Mouse (Mus musculus) MEL (cell line): ENCODE measurements around the gene Olfr1336. TPM values are rescaled to one million over a fixed set of nuclear protein-coding genes. Genes with fewer than 3 reads are reported as not detected.

Source experiments
- DNase-seq: peaks from one replicate; pipeline ENCODE4 v3.0.0; 2011; ENCODE audit warnings: low read depth, low spot score
- H3K27ac ChIP-seq: 2 replicates; pipeline ENCODE4 v1.5.1; 2012; ENCODE audit warnings: low read depth, mild to moderate bottlenecking, control low read depth, low read length, moderate library complexity; ENCODE audit not compliant: control insufficient read depth
- H3K27me3 ChIP-seq, 2 experiments: fragments of 150-350 bp in 1 of 2; sonication (generic) in 1 of 2; 2 replicates each; pipeline ENCODE4 v1.6.1; 2012; ENCODE audit warnings: low read length in 2 of 2, mild to moderate bottlenecking in 2 of 2, improper control_type of control experiment in 1 of 2, moderate library complexity in 1 of 2; ENCODE audit not compliant: insufficient read depth in 2 of 2, control insufficient read depth in 1 of 2
- H3K36me3 ChIP-seq, 2 experiments: 2 replicates each; pipeline ENCODE4 v1.6.1; 2012 to 2014; ENCODE audit warnings: low read length in 2 of 2, improper control_type of control experiment in 1 of 2, inconsistent platforms in 1 of 2, mild to moderate bottlenecking in 1 of 2; ENCODE audit not compliant: insufficient read depth in 2 of 2, control insufficient read depth in 1 of 2
- H3K4me1 ChIP-seq, 2 experiments: fragments of 150-350 bp in 1 of 2; sonication (generic) in 1 of 2; 2 replicates each; pipeline ENCODE4 v1.6.1; 2012; ENCODE audit warnings: low read length in 2 of 2, improper control_type of control experiment in 1 of 2, mild to moderate bottlenecking in 1 of 2; ENCODE audit not compliant: insufficient read depth in 2 of 2, control insufficient read depth in 1 of 2
- H3K4me3 ChIP-seq, 2 experiments: fragments of 150-350 bp in 1 of 2; sonication (generic) in 1 of 2; 2 replicates each; pipeline ENCODE4 v1.5.1; 2012; ENCODE audit warnings: low read depth in 2 of 2, low read length in 2 of 2, mild to moderate bottlenecking in 2 of 2, moderate library complexity in 2 of 2, control low read depth in 1 of 2, improper control_type of control experiment in 1 of 2; ENCODE audit not compliant: control insufficient read depth in 1 of 2, insufficient read depth in 1 of 2
- H3K79me2 ChIP-seq: 2 replicates; pipeline ENCODE4 v1.6.1; 2012; ENCODE audit warnings: mild to moderate bottlenecking, low read length, moderate library complexity; ENCODE audit not compliant: control insufficient read depth, poor library complexity, insufficient read depth
- H3K9ac ChIP-seq: 2 replicates; pipeline ENCODE4 v1.6.1; 2012; ENCODE audit warnings: low read depth, mild to moderate bottlenecking, control low read depth, low read length, moderate library complexity; ENCODE audit not compliant: control insufficient read depth, poor library complexity, severe bottlenecking
- H3K9me3 ChIP-seq: fragments of 150-350 bp; sonication (generic); replicated peaks from 2 replicates; pipeline ENCODE4 v1.6.1; 2012; ENCODE audit warnings: mild to moderate bottlenecking, low read length, improper control_type of control experiment, moderate library complexity; ENCODE audit not compliant: insufficient read depth
- BHLHE40 ChIP-seq: IDR thresholded peaks from 2 replicates; pipeline ENCODE4 v1.6.1; 2012; ENCODE audit warnings: low read depth, mild to moderate bottlenecking, inconsistent platforms, low read length, improper control_type of control experiment, borderline replicate concordance
- CHD2 ChIP-seq: IDR thresholded peaks from 2 replicates; pipeline ENCODE4 v1.6.1; 2011; ENCODE audit warnings: low read length, improper control_type of control experiment
- CTCF ChIP-seq, 3 experiments: IDR thresholded peaks in 2 of 3; conservative IDR thresholded peaks in 1 of 3; 2 replicates each; pipeline ENCODE4 v1.5.1; 2011 to 2012; ENCODE audit warnings: low read length in 3 of 3, low read depth in 2 of 3, mild to moderate bottlenecking in 2 of 3, improper control_type of control experiment in 1 of 3, inconsistent platforms in 1 of 3, mixed read lengths in 1 of 3, moderate library complexity in 1 of 3; ENCODE audit not compliant: control insufficient read depth in 1 of 3, insufficient read depth in 1 of 3, poor library complexity in 1 of 3, severe bottlenecking in 1 of 3
- E2F4 ChIP-seq: IDR thresholded peaks from 2 replicates; pipeline ENCODE4 v1.6.1; 2011; ENCODE audit warnings: low read depth, low read length, improper control_type of control experiment, borderline replicate concordance
- ELF1 ChIP-seq: IDR thresholded peaks from 2 replicates; pipeline ENCODE4 v1.6.1; 2014; ENCODE audit warnings: low read depth, mild to moderate bottlenecking, inconsistent platforms, low read length, improper control_type of control experiment, moderate library complexity
- EP300 ChIP-seq, 2 experiments: IDR thresholded peaks; 2 replicates each; pipeline ENCODE4 v1.6.1; 2011; ENCODE audit warnings: improper control_type of control experiment in 2 of 2, low read length in 2 of 2, low read depth in 1 of 2, mild to moderate bottlenecking in 1 of 2
- ETS1 ChIP-seq: IDR thresholded peaks from 2 replicates; pipeline ENCODE4 v1.6.1; 2012; ENCODE audit warnings: low read depth, mild to moderate bottlenecking, inconsistent platforms, low read length, improper control_type of control experiment, moderate library complexity
- GABPA ChIP-seq: IDR thresholded peaks from 2 replicates; pipeline ENCODE4 v1.6.1; 2012; ENCODE audit warnings: low read depth, mild to moderate bottlenecking, inconsistent platforms, low read length, improper control_type of control experiment, moderate library complexity
- HCFC1 ChIP-seq: IDR thresholded peaks from 2 replicates; pipeline ENCODE4 v1.6.1; 2012; ENCODE audit warnings: low read depth, mild to moderate bottlenecking, inconsistent platforms, low read length, improper control_type of control experiment, moderate library complexity
- JUND ChIP-seq: IDR thresholded peaks from 2 replicates; pipeline ENCODE4 v1.6.1; 2011; ENCODE audit warnings: low read depth, mild to moderate bottlenecking, improper control_type of control experiment, low read length
- MAFK ChIP-seq: IDR thresholded peaks from 2 replicates; pipeline ENCODE4 v1.6.1; 2011; ENCODE audit warnings: low read depth, mild to moderate bottlenecking, low read length, improper control_type of control experiment, borderline replicate concordance
- MAX ChIP-seq: IDR thresholded peaks from 2 replicates; pipeline ENCODE4 v1.6.1; 2011; ENCODE audit warnings: low read length, improper control_type of control experiment
- MXI1 ChIP-seq: IDR thresholded peaks from 2 replicates; pipeline ENCODE4 v1.6.1; 2011; ENCODE audit warnings: mild to moderate bottlenecking, low read depth, low read length, improper control_type of control experiment
- MYB ChIP-seq: IDR thresholded peaks from 2 replicates; pipeline ENCODE4 v1.6.1; 2011; ENCODE audit warnings: mild to moderate bottlenecking, low read depth, low read length, improper control_type of control experiment
- MYC ChIP-seq: IDR thresholded peaks from 2 replicates; pipeline ENCODE4 v1.6.1; 2011; ENCODE audit warnings: low read depth, mild to moderate bottlenecking, low read length, improper control_type of control experiment, moderate library complexity
- NELFE ChIP-seq: IDR thresholded peaks from 2 replicates; pipeline ENCODE4 v1.6.1; 2011; ENCODE audit warnings: low read depth, low read length, improper control_type of control experiment
- NRF1 ChIP-seq: IDR thresholded peaks from 2 replicates; pipeline ENCODE4 v1.6.1; 2014; ENCODE audit warnings: low read depth, mild to moderate bottlenecking, inconsistent platforms, low read length, improper control_type of control experiment, moderate library complexity; ENCODE audit not compliant: poor library complexity, insufficient read depth, severe bottlenecking
- POLR2A ChIP-seq, 2 experiments: IDR thresholded peaks; 2 replicates each; pipeline ENCODE4 v1.6.1; 2011 to 2012; ENCODE audit warnings: low read length in 2 of 2, mild to moderate bottlenecking in 2 of 2, control low read depth in 1 of 2, improper control_type of control experiment in 1 of 2, low read depth in 1 of 2, moderate library complexity in 1 of 2; ENCODE audit not compliant: control insufficient read depth in 1 of 2, insufficient read depth in 1 of 2, poor library complexity in 1 of 2
- POLR2AphosphoS2 ChIP-seq: IDR thresholded peaks from 2 replicates; pipeline ENCODE4 v1.6.1; 2011; ENCODE audit warnings: low read length, improper control_type of control experiment
- POLR2AphosphoS5 ChIP-seq: IDR thresholded peaks from 2 replicates; pipeline ENCODE4 v1.6.1; 2012; ENCODE audit warnings: low read depth, borderline replicate concordance, mild to moderate bottlenecking, inconsistent platforms, low read length, moderate library complexity, mixed read lengths
- RCOR1 ChIP-seq: IDR thresholded peaks from 2 replicates; pipeline ENCODE4 v1.6.1; 2012; ENCODE audit warnings: low read depth, mild to moderate bottlenecking, inconsistent platforms, low read length, improper control_type of control experiment
- SIN3A ChIP-seq: IDR thresholded peaks from 2 replicates; pipeline ENCODE4 v1.6.1; 2012; ENCODE audit warnings: low read length, improper control_type of control experiment, inconsistent platforms
- SMC3 ChIP-seq: IDR thresholded peaks from 2 replicates; pipeline ENCODE4 v1.6.1; 2011; ENCODE audit warnings: low read depth, low read length, improper control_type of control experiment
- TBP ChIP-seq: IDR thresholded peaks from 2 replicates; pipeline ENCODE4 v1.8.0; 2011; ENCODE audit warnings: low read depth, low read length, improper control_type of control experiment
- USF1 ChIP-seq: IDR thresholded peaks from 2 replicates; pipeline ENCODE4 v1.6.1; 2014; ENCODE audit warnings: low read depth, mild to moderate bottlenecking, inconsistent platforms, low read length, improper control_type of control experiment, moderate library complexity
- ZC3H11A ChIP-seq: IDR thresholded peaks from 2 replicates; pipeline ENCODE4 v1.6.1; 2012; ENCODE audit warnings: low read depth, mild to moderate bottlenecking, inconsistent platforms, low read length, improper control_type of control experiment
- polyA plus RNA-seq, 2 experiments: library from polyadenylated mRNA; stranded (reverse) in 1 of 2; unstranded in 1 of 2; fragments of >175 nt in 1 of 2; fragments of >200 nt in 1 of 2; gene quantifications; 2 replicates each; pipeline versions ENCODE4 v1.2.1 to v1.2.4; 2012; ENCODE audit warnings: low replicate concordance in 2 of 2, low read depth in 1 of 2; ENCODE audit not compliant: insufficient read length in 2 of 2, insufficient read depth in 1 of 2, missing spikeins in 1 of 2
- total RNA-seq: library from RNA; depleted of rRNA; stranded (reverse); fragments of 300-350 nt; gene quantifications from 2 replicates; pipeline ENCODE4 v1.2.3, GENCODE M21; 2012

The Olfr1336 gene
- total and polyA plus RNA-seq, 3 experiments, result 0.01 TPM; not detected in 2

DNA sequence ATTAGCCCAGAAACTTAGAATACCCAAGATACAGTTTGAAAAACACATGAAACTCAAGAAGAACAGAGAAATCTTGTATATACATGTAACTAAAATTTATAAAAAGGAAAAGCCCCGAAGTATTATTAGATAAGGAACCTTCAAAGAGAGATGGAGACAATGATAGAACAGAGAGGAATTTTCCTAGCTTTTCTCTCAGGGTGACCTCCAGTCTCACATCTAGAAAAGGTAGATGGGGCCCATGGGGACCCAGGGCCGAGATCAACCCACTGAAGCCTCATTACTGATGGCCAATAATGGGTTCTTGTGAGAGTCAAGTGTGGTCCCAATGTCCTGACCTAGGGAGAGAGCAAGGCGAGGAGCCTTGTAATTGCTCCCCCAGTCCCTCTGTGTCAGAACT is 17.6 kb upstream of the Olfr1336 start, which contains the start of gene Olfr1344:
TSS of gene Olfr1344 (plus strand) at position 301 of the 400 bp plus-strand sequence.
- H3K9me3 ChIP-seq, result no peaks in the 10 kb centered on the region
- no peak within 1 kb of the TSS for H3K27ac ChIP-seq
- H3K27me3 ChIP-seq, result no peaks in the 10 kb centered on the region
- no peak within 1 kb of the TSS for H3K9ac ChIP-seq
- no peaks in the 10 kb centered on the region for H3K36me3 ChIP-seq
- no peak for DNase-seq
- TF ChIP-seq NRF1, result no peak
- TF ChIP-seq MYB, result no peak
- no peak for TF ChIP-seq MXI1
- TF ChIP-seq SMC3, result no peak
- TF ChIP-seq CHD2, result no peak
- TF ChIP-seq ZC3H11A, result no peak
- no peak for TF ChIP-seq MAFK
- no peak for TF ChIP-seq ELF1
- H3K79me2 ChIP-seq, result no peaks in the 10 kb centered on the region
- no peaks in the 10 kb centered on the region for H3K4me1 ChIP-seq
- H3K4me3 ChIP-seq, result no peak within 1 kb of the TSS

DNA sequence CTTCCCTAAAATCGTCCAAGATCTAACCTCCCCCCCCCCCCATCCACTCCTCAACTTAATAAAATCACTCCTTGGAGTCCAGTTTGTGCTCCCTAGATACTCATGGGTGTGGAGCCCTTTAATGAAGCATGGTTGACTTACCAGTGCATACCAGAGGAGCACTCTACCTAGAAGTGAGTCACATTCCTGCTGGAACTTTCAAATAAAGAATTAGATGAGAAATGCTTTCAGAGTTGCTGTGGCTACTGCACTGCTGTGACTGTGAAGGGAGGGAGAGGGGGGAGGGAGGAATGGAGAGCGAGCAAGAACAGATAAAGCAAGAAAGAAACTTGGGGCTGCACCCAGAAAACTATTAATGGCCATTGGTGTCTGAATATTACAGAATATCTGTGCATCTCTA is 14.8 kb upstream of the Olfr1336 start:
- H3K9ac ChIP-seq, result no peak overlapping the region
- H3K36me3 ChIP-seq, result no peaks in the 10 kb centered on the region
- no peak overlapping the region for H3K4me3 ChIP-seq
- no peaks in the 10 kb centered on the region for H3K79me2 ChIP-seq
- H3K27ac ChIP-seq, result no peak overlapping the region
- TF ChIP-seq CHD2 (no peak), MYC (no peak), EP300 (IDR thresholded peaks at IDR 0.05; ENCODE audit: low read depth in 1 of 2, low read length in 2 of 2) (no peak), SIN3A (no peak)
- TF ChIP-seq, all 39 proteins: peak for 0
- Histone ChIP-seq H3K4me1 (no peaks in the 10 kb centered on the region), H3K27me3 (no peaks in the 10 kb centered on the region), H3K9me3 (no peaks in the 10 kb centered on the region)
- no peak for DNase-seq

DNA sequence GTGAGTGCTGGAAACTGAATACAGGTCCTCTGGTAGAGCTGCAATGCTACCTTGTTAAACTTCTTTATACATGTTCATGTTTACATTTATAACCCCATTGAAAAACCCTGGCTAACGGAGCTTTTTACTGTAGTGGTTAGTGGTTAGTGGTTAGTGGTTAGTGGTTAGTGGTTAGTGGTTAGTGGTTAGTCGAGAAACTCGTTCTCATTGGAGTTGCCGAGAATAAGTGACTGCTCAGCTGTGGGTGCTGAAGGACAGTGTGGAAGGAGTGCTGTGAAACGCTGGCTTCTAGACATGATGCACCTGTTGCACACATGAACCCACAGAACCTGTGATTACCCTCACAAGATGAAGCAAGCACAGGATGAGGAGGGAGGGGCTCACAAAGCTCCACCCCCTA is 8.2 kb upstream of the Olfr1336 start:
- Histone ChIP-seq H3K79me2 (no peaks in the 10 kb centered on the region), H3K36me3 (no peaks in the 10 kb centered on the region), H3K4me1 (no peaks in the 10 kb centered on the region), H3K4me3 (no peak overlapping the region), H3K27ac (no peak overlapping the region), H3K9ac (no peak overlapping the region), H3K9me3 (no peaks in the 10 kb centered on the region), H3K27me3 (no peaks in the 10 kb centered on the region)
- TF ChIP-seq ETS1 (no peak), MAFK (no peak), SIN3A (no peak), NRF1 (no peak), POLR2A (IDR thresholded peaks at IDR 0.05; ENCODE audit: control insufficient read depth in 1 of 2, insufficient read depth in 1 of 2, low read depth in 1 of 2, low read length in 2 of 2, poor library complexity in 1 of 2) (no peak), GABPA (no peak), BHLHE40 (no peak), NELFE (no peak), JUND (no peak), MAX (no peak), CTCF (IDR thresholded peaks at IDR 0.05 in 2 of 3, conservative IDR thresholded peaks at IDR 0.05 in 1 of 3; ENCODE audit: control insufficient read depth in 1 of 3, insufficient read depth in 1 of 3, low read depth in 2 of 3, low read length in 3 of 3, poor library complexity in 1 of 3, severe bottlenecking in 1 of 3) (no peak), POLR2AphosphoS5 (no peak), USF1 (no peak), POLR2AphosphoS2 (no peak), RCOR1 (no peak), SMC3 (no peak), HCFC1 (no peak), ELF1 (no peak), E2F4 (no peak), TBP (no peak)
- no peak for DNase-seq
